Mouse (Mus musculus) heart, postnatal 14 days (tissue): ENCODE results near the gene Fbxl4. TPM values are rescaled to one million over a fixed set of nuclear protein-coding genes. Genes with fewer than 3 reads are reported as not detected.

Experiments
- DNase-seq, 2 experiments: peaks; one replicate each; pipeline ENCODE4 v3.0.0; 2021 to 2022
- intact Hi-C: fragments of 180-260 bp; cut with DNase I; formaldehyde crosslinking; loops from one replicate; pipeline ENCODE4 v1.15.1; 2025
- total RNA-seq, 2 experiments: library from RNA; stranded (reverse); gene quantifications; 2 replicates each; pipeline ENCODE4 v1.2.3; 2021

Fbxl4 gene
- total RNA-seq, 2 experiments from 2014 or later: 10.2 to 10.3 TPM

- intact Hi-C loops: no loop called here
- no peak for DNase-seq
These were observed 112.2 kb downstream of the Fbxl4 start for GRCm38 (mm10) chr4:22469575-22469974.

- intact Hi-C loops: loop anchor here (5.0 kb wide), 1 partner anchor 1675 kb away; no protein-coding TSS in a partner anchor
- DNase-seq: no peak
These were observed 119.8 kb downstream of the Fbxl4 start for GRCm38 (mm10) chr4:22476967-22477710.

GRCm38 (mm10) chr4:22477711-22478230 lies 120.4 kb downstream of the Fbxl4 start:
- intact Hi-C loops: loop anchor here (5.0 kb wide), 1 partner anchor 1675 kb away; no protein-coding TSS in a partner anchor
- no peak for DNase-seq

GRCm38 (mm10) chr4:22478488-22479367 lies 121.4 kb downstream of the Fbxl4 start:
- DNase-seq: no peak
- intact Hi-C loops: loop anchor here (5.0 kb wide), 1 partner anchor 1674 kb away; no protein-coding TSS in a partner anchor

- DNase-seq: no peak
- intact Hi-C loops: loop anchor here (5.0 kb wide), 1 partner anchor 1673 kb away; no protein-coding TSS in a partner anchor
These were observed 122.2 kb downstream of the Fbxl4 start for GRCm38 (mm10) chr4:22479368-22480090.

- DNase-seq: no peak
- intact Hi-C loops: no loop called here
These were observed 122.9 kb downstream of the Fbxl4 start for GRCm38 (mm10) chr4:22480091-22480857.

- no peak for DNase-seq
- intact Hi-C loops: no loop called here
These were observed 123.5 kb downstream of the Fbxl4 start for GRCm38 (mm10) chr4:22480858-22481205.

- intact Hi-C loops: no loop called here
- no peak for DNase-seq
These were observed 124.8 kb downstream of the Fbxl4 start for GRCm38 (mm10) chr4:22482118-22482517.

- no peak for DNase-seq
- intact Hi-C loops: no loop called here
These were observed 125.5 kb downstream of the Fbxl4 start for GRCm38 (mm10) chr4:22482756-22483280.

- DNase-seq: no peak
- intact Hi-C loops: no loop called here
These were observed 126.2 kb downstream of the Fbxl4 start for GRCm38 (mm10) chr4:22483548-22483947.

Other genes with a start within 250 kb of the Fbxl4 start
- not detected for gene Pou3f2, start 130.8 kb downstream of the Fbxl4 start, total RNA-seq